Mouse (Mus musculus) ES-E14 (cell line): ENCODE measurements around the gene Atxn2l. TPM values are rescaled to one million over a fixed set of nuclear protein-coding genes. Genes with fewer than 3 reads are reported as not detected.
A peak's percentile ranks its signal among the peaks of the same experiment; 100 is the strongest.
"Not testable (repeated sequence)": the region's sequence is repeated elsewhere in the genome, so short reads cannot be mapped to it uniquely, and the experiment has no call there.

Experiments
- DNase-seq: peaks from one replicate; pipeline ENCODE4 v3.0.0-alpha.2; 2013; ENCODE audit warnings: low read depth, low spot score
- H3K27ac ChIP-seq: 2 replicates; pipeline ENCODE4 v1.5.1; 2012; ENCODE audit warnings: low read depth, mild to moderate bottlenecking, low read length, moderate library complexity, mixed read lengths; ENCODE audit not compliant: poor library complexity, insufficient read depth, severe bottlenecking
- H3K36me3 ChIP-seq: 2 replicates; pipeline ENCODE4 v1.6.1; 2012; ENCODE audit warnings: mild to moderate bottlenecking, low read length, moderate library complexity, mixed read lengths; ENCODE audit not compliant: control insufficient read depth, poor library complexity, insufficient read depth, severe bottlenecking
- H3K4me1 ChIP-seq, 2 experiments: fragments of 150-350 bp in 1 of 2; sonication (generic) in 1 of 2; 2 replicates each; pipeline ENCODE4 v1.6.1; 2012; ENCODE audit warnings: low read length in 2 of 2, mild to moderate bottlenecking in 1 of 2, mixed read lengths in 1 of 2; ENCODE audit not compliant: control insufficient read depth in 2 of 2, insufficient read depth in 2 of 2, poor library complexity in 1 of 2
- H3K4me3 ChIP-seq, 2 experiments: fragments of 150-350 bp in 1 of 2; sonication (generic) in 1 of 2; 2 replicates each; pipeline ENCODE4 v1.5.1; 2012; ENCODE audit warnings: low read length in 2 of 2, low read depth in 1 of 2, mild to moderate bottlenecking in 1 of 2, mixed read lengths in 1 of 2; ENCODE audit not compliant: insufficient read depth in 1 of 2, poor library complexity in 1 of 2, severe bottlenecking in 1 of 2
- H3K9ac ChIP-seq: 2 replicates; pipeline ENCODE4 v1.6.1; 2012; ENCODE audit warnings: low read depth, mild to moderate bottlenecking, low read length, mixed read lengths; ENCODE audit not compliant: poor library complexity, insufficient read depth, severe bottlenecking
- H3K9me3 ChIP-seq: fragments of 150-350 bp; sonication (generic); 2 replicates; pipeline ENCODE4 v1.6.1; 2012; ENCODE audit warnings: low read depth, mild to moderate bottlenecking, low read length; ENCODE audit not compliant: control insufficient read depth, insufficient read depth
- CHD2 ChIP-seq: IDR thresholded peaks from 2 replicates; pipeline ENCODE4 v1.6.1; 2014; ENCODE audit warnings: mild to moderate bottlenecking, low read depth, low read length, inconsistent platforms
- HCFC1 ChIP-seq: IDR thresholded peaks from 2 replicates; pipeline ENCODE4 v1.6.1; 2012; ENCODE audit warnings: low read length, inconsistent platforms, borderline replicate concordance; ENCODE audit not compliant: insufficient read depth
- MAFK ChIP-seq: IDR thresholded peaks from 2 replicates; pipeline ENCODE4 v1.6.1; 2014; ENCODE audit warnings: mild to moderate bottlenecking, low read depth, low read length, inconsistent platforms; ENCODE audit not compliant: insufficient read depth
- ZC3H11A ChIP-seq: IDR thresholded peaks from 2 replicates; pipeline ENCODE4 v1.6.1; 2012; ENCODE audit warnings: low read depth, mild to moderate bottlenecking, inconsistent platforms, low read length, borderline replicate concordance
- ZNF384 ChIP-seq: IDR thresholded peaks from 2 replicates; pipeline ENCODE4 v1.6.1; 2012; ENCODE audit warnings: low read depth, low read length, inconsistent platforms
- in situ Hi-C, 2 experiments: fragments of 600-800 bp; cut with MboI; formaldehyde crosslinking; loops; one replicate each; pipeline ENCODE4 v1.15.1; 2025; ENCODE audit warnings: low sequenced_read_pairs in 2 of 2, inconsistent platforms in 1 of 2; ENCODE audit not compliant: unreplicated experiment in 2 of 2
- total RNA-seq: library from RNA; depleted of rRNA; stranded (reverse); fragments of 300-350 nt; gene quantifications from 2 replicates; pipeline ENCODE4 v1.2.3, GENCODE M21; 2012

The Atxn2l gene
- total RNA-seq, 1 experiment: 72.3 TPM

DNA sequence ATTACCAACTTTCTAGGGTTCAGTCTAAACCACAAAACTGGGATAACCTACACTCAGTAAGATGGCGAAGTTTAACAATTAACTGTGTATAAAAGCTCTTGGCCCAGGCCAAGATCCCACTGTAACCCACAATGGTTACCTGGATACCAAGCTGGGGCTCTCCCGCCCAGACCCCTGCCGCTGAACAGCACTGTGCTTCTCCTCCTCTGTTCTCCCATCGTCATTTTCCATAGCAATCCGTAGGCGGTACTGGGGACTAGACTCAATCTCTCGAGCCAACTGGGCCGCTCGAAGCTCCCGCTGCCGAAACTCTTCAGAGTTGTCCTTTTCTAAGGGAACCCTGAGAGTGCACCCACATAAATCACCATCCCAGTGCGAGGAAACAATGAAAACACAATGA, 5.3 kb downstream of the Atxn2l start:
- TF ChIP-seq ZC3H11A: no peak
- TF ChIP-seq MAFK: no peak
- no peak for TF ChIP-seq HCFC1
- peaks cover under 1 to 6% of the 10 kb centered on the region in 2 experiments; a peak in 1 of 4 replicates for H3K4me1 ChIP-seq
- H3K27ac ChIP-seq: no peak overlapping the region
- no peak for DNase-seq
- H3K36me3 ChIP-seq: peaks cover 75% of the 10 kb centered on the region
- no peaks in the 10 kb centered on the region for H3K9me3 ChIP-seq
- H3K4me3 ChIP-seq: no peak overlapping the region
- in situ Hi-C loops: no loop called here
- H3K9ac ChIP-seq: no peak overlapping the region

DNA sequence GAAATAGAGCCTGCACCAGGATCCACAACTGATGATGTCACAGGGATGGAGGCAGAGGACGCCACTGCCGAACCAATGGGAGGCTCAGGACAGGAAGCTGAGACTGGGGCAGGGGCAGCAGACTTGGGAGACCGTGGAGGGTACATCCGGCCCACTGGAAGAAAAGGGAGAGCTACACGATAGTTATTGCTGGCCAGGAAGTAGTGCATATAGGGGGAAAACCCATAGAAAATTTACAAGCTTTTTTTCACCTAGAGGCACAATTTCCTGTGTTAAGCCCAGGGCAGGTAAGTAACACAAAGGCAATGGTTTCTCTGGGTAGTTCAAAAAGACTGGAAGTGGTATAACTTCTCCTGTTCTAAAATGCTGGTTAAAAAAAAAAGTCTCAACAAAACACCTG, 6.8 kb downstream of the Atxn2l start:
- TF ChIP-seq ZC3H11A (no peak), MAFK (no peak), CHD2 (no peak), ZNF384 (no peak), HCFC1 (no peak)
- peaks cover 2 to 8% of the 10 kb centered on the region in 2 experiments; a peak in 1 of 4 replicates for H3K4me1 ChIP-seq

DNA sequence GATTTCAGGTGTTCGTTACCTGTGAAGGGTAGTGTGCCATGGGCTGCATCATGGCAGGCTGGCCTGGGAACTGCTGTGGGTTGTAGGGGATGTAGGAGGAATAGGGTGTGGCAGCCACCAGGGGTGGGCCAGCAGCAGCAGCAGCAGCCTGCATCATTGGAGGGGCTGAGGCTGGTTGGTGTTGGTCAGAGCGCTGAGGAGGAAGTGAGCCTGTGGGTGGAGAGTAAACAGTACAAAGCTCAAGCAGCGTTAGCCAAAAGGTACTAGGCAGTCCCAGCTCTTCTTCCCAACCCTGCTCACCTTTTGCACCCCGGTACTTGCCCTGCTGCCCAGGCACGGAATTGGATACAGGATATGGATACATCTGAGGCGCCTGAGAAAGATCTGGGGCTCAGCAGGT, 9.1 kb downstream of the Atxn2l start:
- Histone ChIP-seq H3K36me3 (peaks cover 84% of the 10 kb centered on the region), H3K4me1 (peaks cover 2 to 5% of the 10 kb centered on the region in 2 experiments; a peak in 1 of 4 replicates), H3K9me3 (no peaks in the 10 kb centered on the region), H3K4me3 (no peak overlapping the region), H3K27ac (no peak overlapping the region), H3K9ac (no peak overlapping the region)
- in situ Hi-C loops: no loop called here
- no peak for TF ChIP-seq ZNF384
- no peak for TF ChIP-seq ZC3H11A
- no peak for TF ChIP-seq MAFK
- no peak for TF ChIP-seq CHD2
- no peak for TF ChIP-seq HCFC1
- DNase-seq: no peak

More for the DNA sequence above, 6.8 kb downstream of the Atxn2l start:
- no peak for DNase-seq
- H3K27ac ChIP-seq: no peak overlapping the region
- no peak overlapping the region for H3K9ac ChIP-seq
- no peak overlapping the region for H3K4me3 ChIP-seq
- in situ Hi-C loops: no loop called here
- H3K36me3 ChIP-seq: peaks cover 88% of the 10 kb centered on the region
- H3K9me3 ChIP-seq: no peaks in the 10 kb centered on the region

DNA sequence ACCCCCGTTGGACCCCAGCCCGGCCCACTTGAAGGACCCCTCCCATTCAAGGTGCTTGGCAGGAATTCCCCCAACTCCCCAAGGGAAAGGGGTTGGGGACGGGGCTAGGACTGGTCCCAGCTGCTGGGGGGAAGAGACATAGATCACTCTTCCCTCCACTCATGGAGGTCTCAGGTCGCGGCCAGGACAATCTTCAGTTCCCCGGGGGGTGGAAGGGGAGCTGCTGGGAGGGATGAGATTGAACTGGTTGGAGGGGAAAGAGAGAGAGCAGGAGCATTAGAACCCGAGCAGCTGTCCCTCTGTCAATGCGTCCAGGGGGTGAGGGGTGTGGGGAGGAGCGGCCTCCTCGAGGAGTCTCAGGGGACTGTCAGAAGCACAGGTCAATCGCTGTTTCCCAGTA, 11.3 kb downstream of the Atxn2l start:
- Histone ChIP-seq H3K27ac (peak overlapping the region; percentile 26; the same call in 1 of the 2 replicates), H3K4me1 (peaks cover 2 to 10% of the 10 kb centered on the region in 2 experiments; a peak in 1 of 4 replicates), H3K9ac (peak overlapping the region; percentile 14; the same call in 1 of the 2 replicates), H3K4me3 (no peak overlapping the region), H3K36me3 (peaks cover 73% of the 10 kb centered on the region), H3K9me3 (no peaks in the 10 kb centered on the region)
- in situ Hi-C loops: no loop called here
- DNase-seq: no peak
- TF ChIP-seq ZNF384: no peak
- no peak for TF ChIP-seq ZC3H11A
- TF ChIP-seq MAFK: no peak
- TF ChIP-seq HCFC1: no peak
- no peak for TF ChIP-seq CHD2

DNA sequence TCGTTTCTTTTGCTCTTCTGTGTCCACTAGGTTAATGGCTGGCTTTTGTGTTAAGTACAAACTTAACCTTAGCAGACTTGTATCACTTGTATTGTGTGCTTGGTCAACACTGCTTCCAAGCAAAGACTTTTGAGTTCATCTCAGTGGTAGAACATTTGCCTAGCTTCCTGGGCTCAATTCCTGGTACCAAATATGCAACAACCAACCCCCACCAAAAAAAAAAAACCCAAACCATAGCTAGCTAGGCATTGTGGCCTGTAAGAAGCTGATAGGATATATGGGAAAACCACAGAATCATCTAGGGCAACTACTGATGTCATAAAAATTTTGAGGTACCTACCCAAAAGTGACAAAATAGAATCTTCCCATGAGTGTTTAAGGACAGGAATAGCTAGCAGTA, 12.2 kb downstream of the Atxn2l start:
- Histone ChIP-seq H3K27ac (no peak overlapping the region), H3K36me3 (peaks cover 66% of the 10 kb centered on the region), H3K4me1 (peaks cover 2 to 10% of the 10 kb centered on the region in 2 experiments; a peak in 1 of 4 replicates), H3K9ac (no peak overlapping the region), H3K4me3 (no peak overlapping the region), H3K9me3 (no peaks in the 10 kb centered on the region)
- DNase-seq: no peak
- TF ChIP-seq ZNF384 (no peak), MAFK (no peak), HCFC1 (no peak), CHD2 (no peak), ZC3H11A (no peak)
- in situ Hi-C loops: no loop called here

DNA sequence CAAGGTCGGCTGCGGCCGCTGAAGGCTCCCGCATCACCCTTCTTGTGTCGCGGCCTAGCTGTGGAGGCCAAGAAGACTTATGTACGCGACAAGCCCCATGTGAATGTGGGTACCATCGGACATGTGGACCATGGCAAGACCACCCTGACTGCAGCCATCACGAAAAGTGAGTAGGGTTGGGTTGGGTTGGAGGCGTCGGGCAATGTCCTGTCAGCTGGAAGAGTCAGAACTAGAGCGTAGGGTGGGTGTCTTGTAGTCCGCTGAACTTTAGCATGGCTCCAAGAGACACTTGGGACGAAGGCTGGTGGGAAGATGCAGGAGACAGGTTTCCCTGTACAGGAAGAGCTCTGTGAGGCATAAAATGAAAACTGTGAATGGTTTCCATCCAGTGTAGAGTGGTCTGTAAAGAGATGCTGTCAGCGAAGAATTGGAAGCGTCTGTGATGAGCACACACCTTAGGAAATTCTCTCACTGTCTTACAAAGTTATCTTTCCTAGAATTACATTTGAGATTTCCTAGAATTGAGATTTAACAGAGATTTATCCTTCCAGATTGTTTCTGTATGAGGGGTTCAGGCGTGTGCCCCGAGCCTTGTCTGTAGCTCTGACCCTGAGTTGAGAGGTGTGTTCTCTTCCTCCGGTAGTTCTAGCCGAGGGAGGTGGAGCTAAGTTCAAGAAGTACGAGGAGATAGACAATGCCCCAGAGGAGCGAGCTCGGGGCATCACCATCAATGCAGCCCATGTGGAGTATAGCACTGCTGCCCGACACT, 15.4 kb downstream of the Atxn2l start:
- H3K36me3 ChIP-seq: peaks cover 37% of the 10 kb centered on the region
- H3K9ac ChIP-seq: peak overlapping the region; percentile 80
- in situ Hi-C loops, H3K4me1 ChIP-seq, H3K9me3 ChIP-seq, DNase-seq, H3K27ac ChIP-seq: not testable (repeated sequence)
- peak overlapping the region; percentile 79 to 82 for H3K4me3 ChIP-seq
